Mouse (Mus musculus): ENCODE measurements around the gene Ppp1r2. TPM values are rescaled to one million over a fixed set of nuclear protein-coding genes. Genes with fewer than 3 reads are reported as not detected.

Ppp1r2 gene
- polyA plus RNA-seq, 1 experiment from 2014 or later: 91.3 TPM

- DNase-seq (ENCODE audit: extremely low spot score, low spot score): no peak
- 93% methylated on average over 8 of the region's 8 CpGs for WGBS
- Histone ChIP-seq H3K4me1 (peaks cover 11% of the 10 kb centered on the region), H3K27me3 (ENCODE audit: poor library complexity, severe bottlenecking) (no peaks in the 10 kb centered on the region), H3K36me3 (replicated peaks) (no peaks in the 10 kb centered on the region), H3K27ac (no peak overlapping the region), H3K9me3 (no peaks in the 10 kb centered on the region), H3K4me3 (no peak overlapping the region)
Observed at GRCm38 (mm10) chr16:31240569-31240968, 34.5 kb downstream of the Ppp1r2 start.

GRCm38 (mm10) chr16:31238281-31238680, 36.8 kb downstream of the Ppp1r2 start:
- no peaks in the 10 kb centered on the region for H3K9me3 ChIP-seq
- DNase-seq (ENCODE audit: extremely low spot score, low spot score): no peak
- no peaks in the 10 kb centered on the region for H3K36me3 ChIP-seq (replicated peaks)
- 87% methylated on average over 5 of the region's 5 CpGs for WGBS
- H3K27me3 ChIP-seq (ENCODE audit: poor library complexity, severe bottlenecking): peaks cover 18% of the 10 kb centered on the region
- H3K4me1 ChIP-seq: peaks cover 34% of the 10 kb centered on the region
- H3K4me3 ChIP-seq: no peak overlapping the region
- H3K27ac ChIP-seq: no peak overlapping the region

GRCm38 (mm10) chr16:31235457-31236310, 39.4 kb downstream of the Ppp1r2 start:
- Histone ChIP-seq H3K4me3 (peak overlapping the region; percentile 7; the same call in 1 of the 2 replicates), H3K9me3 (no peaks in the 10 kb centered on the region), H3K27ac (no peak overlapping the region), H3K27me3 (ENCODE audit: poor library complexity, severe bottlenecking) (peaks cover 23% of the 10 kb centered on the region), H3K4me1 (peaks cover 36% of the 10 kb centered on the region), H3K36me3 (replicated peaks) (no peaks in the 10 kb centered on the region)
- 32% methylated on average over 18 of the region's 18 CpGs for WGBS
- no peak for DNase-seq (ENCODE audit: extremely low spot score, low spot score)

GRCm38 (mm10) chr16:31234808-31235456, 40.1 kb downstream of the Ppp1r2 start:
- DNase-seq (ENCODE audit: extremely low spot score, low spot score): no peak
- no peak overlapping the region for H3K4me3 ChIP-seq
- H3K9me3 ChIP-seq: no peaks in the 10 kb centered on the region
- peaks cover 36% of the 10 kb centered on the region for H3K4me1 ChIP-seq
- H3K36me3 ChIP-seq (replicated peaks): no peaks in the 10 kb centered on the region
- H3K27ac ChIP-seq: no peak overlapping the region
- H3K27me3 ChIP-seq (ENCODE audit: poor library complexity, severe bottlenecking): peaks cover 23% of the 10 kb centered on the region
- WGBS: 80% methylated on average over 12 of the region's 12 CpGs

GRCm38 (mm10) chr16:31234356-31234755, 40.7 kb downstream of the Ppp1r2 start:
- no peak for DNase-seq (ENCODE audit: extremely low spot score, low spot score)
- Histone ChIP-seq H3K4me1 (peaks cover 36% of the 10 kb centered on the region), H3K27ac (no peak overlapping the region), H3K4me3 (no peak overlapping the region), H3K27me3 (ENCODE audit: poor library complexity, severe bottlenecking) (peaks cover 23% of the 10 kb centered on the region), H3K36me3 (replicated peaks) (no peaks in the 10 kb centered on the region), H3K9me3 (no peaks in the 10 kb centered on the region)
- WGBS: 63% methylated on average over 3 of the region's 3 CpGs

GRCm38 (mm10) chr16:31233541-31234339, 41.3 kb downstream of the Ppp1r2 start:
- no peaks in the 10 kb centered on the region for H3K36me3 ChIP-seq (replicated peaks)
- H3K27me3 ChIP-seq (ENCODE audit: poor library complexity, severe bottlenecking): peaks cover 23% of the 10 kb centered on the region
- peak overlapping the region; percentile 37; the same call in 1 of the 2 replicates for H3K27ac ChIP-seq
- 42% methylated on average over 20 of the region's 20 CpGs for WGBS
- DNase-seq (ENCODE audit: extremely low spot score, low spot score): no peak
- peaks cover 36% of the 10 kb centered on the region for H3K4me1 ChIP-seq
- no peak overlapping the region for H3K4me3 ChIP-seq
- no peaks in the 10 kb centered on the region for H3K9me3 ChIP-seq

GRCm38 (mm10) chr16:31233167-31233498, 41.9 kb downstream of the Ppp1r2 start:
- DNase-seq (ENCODE audit: extremely low spot score, low spot score): no peak
- Histone ChIP-seq H3K27me3 (ENCODE audit: poor library complexity, severe bottlenecking) (peaks cover 23% of the 10 kb centered on the region), H3K27ac (no peak overlapping the region), H3K4me1 (peaks cover 32% of the 10 kb centered on the region), H3K36me3 (replicated peaks) (no peaks in the 10 kb centered on the region), H3K4me3 (no peak overlapping the region), H3K9me3 (no peaks in the 10 kb centered on the region)
- 56% methylated on average over 4 of the region's 4 CpGs for WGBS

GRCm38 (mm10) chr16:31232491-31233166, 42.4 kb downstream of the Ppp1r2 start:
- Histone ChIP-seq H3K4me3 (no peak overlapping the region), H3K9me3 (no peaks in the 10 kb centered on the region), H3K27ac (no peak overlapping the region), H3K4me1 (peaks cover 32% of the 10 kb centered on the region), H3K27me3 (ENCODE audit: poor library complexity, severe bottlenecking) (peaks cover 23% of the 10 kb centered on the region), H3K36me3 (replicated peaks) (no peaks in the 10 kb centered on the region)
- 77% methylated on average over 5 of the region's 5 CpGs for WGBS
- no peak for DNase-seq (ENCODE audit: extremely low spot score, low spot score)

- DNase-seq (ENCODE audit: extremely low spot score, low spot score): no peak
- Histone ChIP-seq H3K27ac (no peak overlapping the region), H3K27me3 (ENCODE audit: poor library complexity, severe bottlenecking) (peaks cover 23% of the 10 kb centered on the region), H3K4me1 (peaks cover 32% of the 10 kb centered on the region), H3K9me3 (no peaks in the 10 kb centered on the region), H3K36me3 (replicated peaks) (no peaks in the 10 kb centered on the region), H3K4me3 (no peak overlapping the region)
- 87% methylated on average over 5 of the region's 5 CpGs for WGBS
Observed at GRCm38 (mm10) chr16:31231591-31231990, 43.5 kb downstream of the Ppp1r2 start.

- no peak for DNase-seq (ENCODE audit: extremely low spot score, low spot score)
- no peaks in the 10 kb centered on the region for H3K27me3 ChIP-seq (ENCODE audit: poor library complexity, severe bottlenecking)
- no peaks in the 10 kb centered on the region for H3K4me1 ChIP-seq
- H3K27ac ChIP-seq: no peak overlapping the region
- H3K9me3 ChIP-seq: no peaks in the 10 kb centered on the region
- WGBS: 84% methylated on average over 1 of the region's 1 CpGs
- no peak overlapping the region for H3K4me3 ChIP-seq
- no peaks in the 10 kb centered on the region for H3K36me3 ChIP-seq (replicated peaks)
Observed at GRCm38 (mm10) chr16:31227746-31228145, 47.3 kb downstream of the Ppp1r2 start.

- WGBS: 93% methylated on average over 4 of the region's 4 CpGs
- peaks cover 13% of the 10 kb centered on the region; the same call in 1 of the 2 replicates for H3K9me3 ChIP-seq
Observed at GRCm38 (mm10) chr16:31215271-31215670, 59.8 kb downstream of the Ppp1r2 start.

GRCm38 (mm10) chr16:31213463-31213862, 61.6 kb downstream of the Ppp1r2 start:
- 91% methylated on average over 6 of the region's 6 CpGs for WGBS
- DNase-seq (ENCODE audit: extremely low spot score, low spot score): no peak
- Histone ChIP-seq H3K27ac (no peak overlapping the region), H3K4me3 (no peak overlapping the region), H3K27me3 (ENCODE audit: poor library complexity, severe bottlenecking) (no peaks in the 10 kb centered on the region), H3K4me1 (no peaks in the 10 kb centered on the region), H3K9me3 (peaks cover 9% of the 10 kb centered on the region; the same call in 1 of the 2 replicates), H3K36me3 (replicated peaks) (no peaks in the 10 kb centered on the region)

More at GRCm38 (mm10) chr16:31215271-31215670, 59.8 kb downstream of the Ppp1r2 start:
- no peaks in the 10 kb centered on the region for H3K36me3 ChIP-seq (replicated peaks)
- no peak overlapping the region for H3K27ac ChIP-seq
- H3K4me3 ChIP-seq: no peak overlapping the region
- H3K27me3 ChIP-seq (ENCODE audit: poor library complexity, severe bottlenecking): no peaks in the 10 kb centered on the region
- DNase-seq (ENCODE audit: extremely low spot score, low spot score): no peak
- no peaks in the 10 kb centered on the region for H3K4me1 ChIP-seq
